Mouse (Mus musculus) mouse embryonic stem cell (cell line): ENCODE data around the gene Rps6ka5.

Experiments
- in situ Hi-C, 2 experiments: fragments of 300-500 bp; cut with MboI; formaldehyde crosslinking; loops; 1 replicate in 1 of 2; 3 replicates in 1 of 2; pipeline ENCODE4 v1.14.3; 2019 to 2020; ENCODE audit warnings: low sequenced_read_pairs in 2 of 2, low pct_unique_long_range_greater_than_20kb in 1 of 2, mixed read lengths in 1 of 2; ENCODE audit not compliant: unreplicated experiment in 1 of 2

The Rps6ka5 gene

DNA sequence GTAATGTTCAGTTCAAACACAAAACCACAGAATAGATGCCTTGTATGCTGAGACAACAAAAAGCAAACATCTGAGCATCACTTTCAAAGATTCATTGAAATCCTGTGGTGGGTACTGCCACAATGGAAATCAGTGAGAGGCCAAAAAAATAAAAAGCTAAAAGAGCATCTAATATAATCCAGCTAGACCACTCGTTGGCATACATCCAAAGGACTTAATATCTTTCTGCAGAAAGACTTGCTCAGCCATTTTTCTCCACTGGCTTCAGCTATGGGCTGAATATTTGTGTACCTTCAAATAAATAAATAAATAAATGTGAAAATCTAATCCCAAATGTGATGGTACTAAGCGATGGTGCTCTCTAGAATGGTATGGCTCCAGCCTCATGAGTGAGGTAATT, 39.8 kb downstream of the Rps6ka5 start:
- in situ Hi-C loops: no loop called here

GRCm38 (mm10) chr12:100681752-100682151, 45.0 kb downstream of the Rps6ka5 start:
- in situ Hi-C loops: no loop called here

DNA sequence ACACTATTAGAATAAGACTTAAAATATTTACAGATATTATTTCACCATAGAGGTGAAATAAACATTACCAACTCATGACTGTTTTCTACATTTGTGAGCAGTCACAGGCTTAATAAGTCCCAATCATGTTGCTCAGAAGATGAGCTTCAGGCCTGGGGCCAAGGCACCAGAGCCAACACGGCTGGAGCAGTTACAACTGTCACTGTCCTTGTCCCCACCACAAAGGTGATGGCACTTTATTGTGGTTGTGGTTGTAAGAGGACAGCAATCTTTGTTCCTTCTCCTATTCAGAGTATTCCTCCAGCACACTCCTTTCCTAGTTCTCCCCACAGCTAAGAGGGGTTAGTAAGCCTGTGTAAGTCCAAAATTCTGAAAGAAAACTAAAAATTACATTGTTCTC, 45.5 kb downstream of the Rps6ka5 start:
- in situ Hi-C loops: no loop called here

GRCm38 (mm10) chr12:100680676-100681075, 46.1 kb downstream of the Rps6ka5 start:
- in situ Hi-C loops: no loop called here

DNA sequence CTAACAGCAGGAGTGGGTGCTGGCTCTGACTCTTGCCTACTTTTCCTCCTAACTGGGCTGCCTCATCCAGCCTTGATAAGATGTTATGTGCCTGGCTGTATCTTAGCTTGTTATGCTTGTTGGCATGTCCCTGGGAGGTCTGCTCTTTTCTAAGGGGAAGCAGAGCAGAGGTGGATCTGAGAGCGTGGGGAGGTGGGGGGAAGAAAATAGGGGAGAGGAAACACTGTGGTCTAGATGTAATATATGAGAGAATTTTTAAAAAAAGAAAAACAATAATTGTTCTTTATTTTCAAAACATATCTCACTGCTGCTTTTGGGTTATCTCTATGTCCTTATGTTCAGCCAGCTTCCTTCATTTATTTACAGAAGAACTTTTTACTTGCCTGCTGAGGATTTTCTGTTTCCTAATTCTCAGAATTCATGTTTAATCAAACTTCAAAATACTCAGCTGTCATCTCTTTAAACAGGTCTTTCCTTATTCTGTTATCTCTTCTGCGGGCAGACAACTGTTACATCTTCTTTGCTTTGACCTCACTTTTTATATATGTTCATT, 56.1 kb downstream of the Rps6ka5 start:
- in situ Hi-C loops: no loop called here

DNA sequence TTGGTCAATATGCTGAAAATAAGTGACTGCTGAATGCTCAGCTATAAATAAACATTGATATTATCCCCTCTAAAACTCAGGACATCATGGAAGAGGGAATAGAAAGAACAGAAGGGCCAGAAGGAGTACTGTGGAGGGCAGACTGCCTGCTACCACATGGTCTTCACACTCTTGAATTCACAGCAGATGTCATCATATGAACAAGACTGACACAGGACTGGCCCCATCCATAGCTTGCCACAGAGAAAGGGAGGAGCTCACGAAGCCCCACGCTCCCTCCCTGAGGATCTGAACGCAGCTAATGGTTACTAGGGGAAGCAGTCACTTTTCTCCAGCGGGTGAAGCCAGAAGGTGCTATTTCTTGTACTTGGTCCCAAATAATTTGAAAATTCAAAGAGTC, 61.5 kb downstream of the Rps6ka5 start:
- in situ Hi-C loops: no loop called here

GRCm38 (mm10) chr12:100660076-100660475, 66.7 kb downstream of the Rps6ka5 start:
- in situ Hi-C loops: no loop called here

GRCm38 (mm10) chr12:100655972-100656371, 70.8 kb downstream of the Rps6ka5 start:
- in situ Hi-C loops: no loop called here

- in situ Hi-C loops: no loop called here
Observed at GRCm38 (mm10) chr12:100641936-100642335, 84.8 kb downstream of the Rps6ka5 start.

DNA sequence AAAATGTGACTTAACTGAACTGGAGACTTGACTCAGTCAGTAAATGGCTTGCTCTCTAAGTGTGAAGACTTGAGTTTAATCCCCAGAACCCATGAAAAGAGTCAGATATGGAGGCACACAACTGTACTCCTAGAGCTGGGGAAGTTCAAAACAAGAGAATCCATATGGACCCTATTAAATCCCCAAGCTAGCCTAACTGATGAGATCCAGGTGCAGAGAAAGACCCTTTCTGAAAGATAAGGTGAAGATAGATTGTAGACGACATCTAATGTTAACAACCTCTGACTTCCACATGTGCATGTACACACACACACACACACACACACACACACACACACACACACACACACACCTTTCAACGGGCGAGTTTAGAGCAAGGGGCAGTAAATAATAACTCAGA, 86.1 kb downstream of the Rps6ka5 start:
- in situ Hi-C loops: no loop called here

- in situ Hi-C loops: no loop called here
Observed at GRCm38 (mm10) chr12:100639680-100640079, 87.1 kb downstream of the Rps6ka5 start.

DNA sequence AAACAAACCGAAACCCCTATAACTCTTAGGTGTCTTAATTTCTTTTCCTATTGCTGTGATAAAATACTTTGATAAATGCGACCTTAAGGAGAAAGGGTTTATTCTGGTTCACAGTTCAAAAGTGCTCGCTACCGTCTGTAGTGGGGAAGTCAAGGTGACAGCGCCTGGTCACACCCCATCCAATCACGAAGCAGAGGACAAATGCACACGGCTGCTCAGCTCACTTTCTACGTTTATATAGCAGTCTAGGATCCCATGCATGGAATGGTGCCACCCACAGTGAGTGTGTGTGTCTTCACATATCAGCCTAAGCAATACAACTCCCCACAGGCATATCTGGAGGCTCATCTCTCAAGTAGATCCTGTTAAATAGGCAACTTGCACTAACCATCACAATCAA, 88.9 kb downstream of the Rps6ka5 start:
- in situ Hi-C loops: no loop called here

DNA sequence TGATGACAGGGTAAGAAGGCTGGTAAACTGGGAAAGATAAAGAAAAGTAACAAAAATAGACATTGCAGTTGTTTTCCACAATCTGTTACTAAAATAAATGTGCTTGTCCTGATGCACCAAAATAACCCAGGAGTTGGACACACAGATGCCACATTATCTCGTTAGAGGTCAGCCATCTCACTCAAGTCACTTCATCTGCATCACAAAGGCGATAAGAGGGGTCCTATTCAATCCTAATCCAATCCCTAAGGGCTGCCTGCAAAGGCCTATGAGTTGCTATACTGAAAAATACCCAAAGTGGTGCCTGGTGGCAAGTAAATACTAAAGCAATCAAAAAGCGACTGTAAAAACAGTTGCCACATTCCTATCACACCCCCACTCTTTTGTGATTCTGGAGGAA, 90.0 kb downstream of the Rps6ka5 start:
- in situ Hi-C loops: no loop called here

- in situ Hi-C loops: no loop called here
Observed at GRCm38 (mm10) chr12:100636299-100636633, 90.5 kb downstream of the Rps6ka5 start.

DNA sequence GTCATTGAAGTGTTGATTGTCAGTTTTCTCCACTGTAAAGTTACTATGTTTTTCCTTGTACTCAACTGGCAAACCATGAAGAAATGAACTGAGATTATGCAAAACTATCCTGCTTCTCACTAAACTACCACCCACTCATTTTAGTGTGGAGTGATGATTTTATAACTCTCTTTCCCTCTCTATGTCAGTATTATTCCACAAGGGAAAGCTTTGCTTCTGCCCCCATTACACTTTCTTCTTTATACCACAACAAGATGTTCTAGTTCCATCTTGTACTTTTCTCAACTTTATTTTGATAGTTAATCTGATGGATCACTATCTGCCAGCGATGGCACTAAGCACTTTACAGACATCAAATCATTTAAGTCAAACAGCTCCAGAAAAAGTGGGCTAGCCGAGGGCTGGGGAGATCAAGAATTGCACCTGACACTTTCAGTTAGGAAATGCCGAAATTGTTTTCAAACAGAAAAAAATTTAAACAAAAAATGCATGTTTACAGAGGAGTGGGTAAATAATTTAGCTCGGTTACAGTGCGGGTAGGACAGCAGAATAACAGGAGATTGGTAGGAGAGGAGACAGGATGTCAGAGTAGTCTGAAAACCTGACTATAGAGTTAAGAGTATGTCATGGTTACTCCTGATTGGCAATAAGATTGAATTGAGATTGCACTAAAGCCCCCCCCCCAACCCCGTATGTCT, 91.0 kb downstream of the Rps6ka5 start:
- in situ Hi-C loops: no loop called here

DNA sequence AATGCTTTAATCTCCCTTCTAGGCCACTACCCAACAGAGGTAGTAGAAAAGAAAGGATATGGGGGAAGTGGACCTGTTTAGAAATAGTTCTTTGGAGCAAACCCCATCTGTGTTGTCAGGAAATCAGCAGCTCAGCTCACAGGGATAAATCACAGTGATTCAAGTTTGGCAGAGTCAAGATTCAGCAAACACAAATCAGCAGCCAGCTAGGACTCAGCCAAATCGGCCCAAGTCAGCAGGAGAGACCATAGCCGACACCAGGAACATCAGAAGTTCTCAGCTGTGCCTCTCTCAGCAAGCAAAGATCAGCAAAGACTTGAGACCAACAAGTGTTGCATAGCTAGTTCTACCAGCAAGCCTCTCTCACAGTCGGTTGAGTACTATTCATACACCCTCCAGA, 93.6 kb downstream of the Rps6ka5 start:
- in situ Hi-C loops: no loop called here

DNA sequence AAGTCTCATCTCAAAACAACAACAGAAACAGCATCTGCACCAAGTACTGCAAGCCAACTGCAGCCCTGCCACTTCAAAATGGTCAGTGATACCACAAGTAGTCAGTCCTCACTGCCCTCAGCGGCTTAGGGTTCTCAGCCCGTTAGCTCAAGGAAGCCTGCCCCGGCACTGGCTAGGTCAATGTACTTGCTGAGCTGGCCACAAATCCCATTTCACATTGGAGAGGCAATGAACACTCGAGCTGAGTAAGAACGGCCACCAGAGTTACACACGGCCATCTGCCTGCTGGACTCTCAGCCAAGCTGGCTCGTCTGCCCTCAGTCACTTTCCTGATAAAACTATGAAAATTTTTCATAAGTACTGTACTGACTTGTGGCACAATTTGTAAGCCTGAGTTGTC, 95.5 kb downstream of the Rps6ka5 start:
- in situ Hi-C loops: no loop called here

DNA sequence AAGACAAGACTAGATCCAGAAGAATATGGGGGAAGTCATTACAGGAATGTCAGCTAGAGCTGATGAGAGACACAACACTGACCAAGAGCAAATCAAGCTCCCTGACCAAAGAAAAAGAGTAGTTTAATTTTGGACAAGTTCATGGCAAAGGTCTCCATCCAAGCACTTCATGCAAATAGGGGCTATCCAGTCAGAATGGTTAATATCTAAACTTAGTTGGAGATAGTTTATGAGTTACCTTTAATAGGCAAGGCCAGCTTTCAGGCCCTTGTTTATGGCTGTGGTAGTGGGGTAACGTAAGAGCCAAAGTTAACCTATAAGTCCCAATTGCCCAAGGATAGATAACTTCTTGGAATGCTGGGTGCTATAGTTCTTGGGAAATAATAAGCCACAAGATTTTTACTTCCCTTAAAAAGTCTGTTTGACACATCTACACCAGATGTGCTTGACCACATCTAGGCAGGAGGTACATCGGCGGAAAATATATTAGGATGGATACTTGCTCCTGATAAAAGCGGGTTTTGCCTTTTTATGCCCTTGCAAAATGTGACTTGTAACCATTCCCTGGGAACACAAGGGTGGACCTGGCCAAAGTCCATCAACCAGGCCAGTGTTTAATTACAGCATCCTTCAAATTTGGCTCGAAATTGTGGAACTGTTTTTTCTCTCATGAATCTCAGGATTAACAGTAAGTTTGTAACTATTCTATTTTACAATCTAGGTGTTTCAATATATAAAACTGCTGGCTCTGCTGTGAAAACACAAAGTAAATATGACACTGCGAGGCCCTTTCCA, 97.5 kb downstream of the Rps6ka5 start:
- in situ Hi-C loops: no loop called here

DNA sequence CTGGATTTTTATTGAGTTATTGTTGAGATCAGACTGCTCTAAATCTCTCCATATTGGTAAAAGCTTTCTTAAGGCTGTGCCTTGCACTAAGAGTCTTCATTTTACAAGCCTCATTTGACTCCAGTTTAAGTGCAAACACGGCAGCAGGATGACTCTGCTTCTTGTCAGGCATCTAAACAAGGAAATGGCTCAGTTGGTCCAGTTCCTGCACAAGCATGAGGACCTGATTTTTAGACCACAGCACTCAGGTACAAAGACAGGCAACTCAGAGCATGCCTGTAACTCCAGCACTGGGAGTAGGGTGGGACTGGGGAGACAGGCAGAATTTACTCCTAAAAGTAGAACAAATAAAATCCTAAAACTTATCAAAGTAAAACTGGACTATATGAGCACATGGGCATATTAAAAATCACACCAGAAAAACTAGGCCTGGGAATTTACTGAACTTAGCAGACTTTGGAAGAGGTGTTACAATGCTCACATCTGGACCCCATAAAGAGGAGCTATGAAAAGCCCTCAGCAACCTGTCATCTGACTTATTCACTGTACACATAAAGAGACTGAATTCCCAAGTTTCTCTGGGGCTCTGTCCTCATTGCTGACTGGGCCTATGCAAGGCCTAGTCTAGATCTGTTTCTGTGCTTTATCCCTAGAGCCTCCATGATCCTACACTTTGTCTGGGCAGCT, 99.6 kb downstream of the Rps6ka5 start:
- in situ Hi-C loops: no loop called here
